Mouse (Mus musculus) small intestine, adult 2 months (tissue): ENCODE data around the gene Mill2. TPM values are rescaled to one million over a fixed set of nuclear protein-coding genes. Genes with fewer than 3 reads are reported as not detected.
"Not testable (repeated sequence)": the region's sequence is repeated elsewhere in the genome, so short reads cannot be mapped to it uniquely, and the experiment has no call there.

Experiments
- H3K27ac ChIP-seq: fragments of 200-500 bp; 2 replicates; pipeline ENCODE4 v1.5.1; 2012; ENCODE audit warnings: low read depth, low read length, control low read depth, inconsistent platforms; ENCODE audit not compliant: insufficient read depth
- H3K27me3 ChIP-seq: fragments of 200-500 bp; 2 replicates; pipeline ENCODE4 v1.6.1; 2012; ENCODE audit warnings: mild to moderate bottlenecking, moderate library complexity, low read length, inconsistent platforms; ENCODE audit not compliant: control insufficient read depth, insufficient read depth
- H3K36me3 ChIP-seq: fragments of 200-500 bp; 2 replicates; pipeline ENCODE4 v1.6.1; 2012; ENCODE audit warnings: mild to moderate bottlenecking, low read length, control low read depth, inconsistent platforms; ENCODE audit not compliant: control insufficient read depth, insufficient read depth
- H3K4me1 ChIP-seq: fragments of 200-500 bp; 2 replicates; pipeline ENCODE4 v1.6.1; 2012; ENCODE audit warnings: low read length, inconsistent platforms, mixed read lengths; ENCODE audit not compliant: control insufficient read depth, insufficient read depth, insufficient read length
- H3K4me3 ChIP-seq: fragments of 200-500 bp; 2 replicates; pipeline ENCODE4 v1.5.1; 2012; ENCODE audit warnings: low read depth, mild to moderate bottlenecking, control low read depth, inconsistent platforms, low read length, moderate library complexity
- CTCF ChIP-seq: fragments of 200-500 bp; IDR thresholded peaks from 2 replicates; pipeline ENCODE4 v1.5.1; 2012; ENCODE audit warnings: low read depth, mild to moderate bottlenecking, control low read depth, inconsistent platforms, low read length, moderate library complexity, mixed read lengths; ENCODE audit not compliant: insufficient replicate concordance, insufficient read length; ENCODE audit errors: extremely low read depth
- POLR2A ChIP-seq: fragments of 200-500 bp; IDR thresholded peaks from 2 replicates; pipeline ENCODE4 v1.6.1; 2012; ENCODE audit warnings: low read depth, mild to moderate bottlenecking, control low read depth, inconsistent platforms, low read length, moderate library complexity
- WGBS: fragments of 180-500 bp; shearing (Covaris S2); methylation state at CpG from one replicate; pipeline ENCODE4 v1.1.7; 2018; 5-methylcytosine and 5-hydroxymethylcytosine counted together
- polyA plus RNA-seq: library from polyadenylated mRNA; depleted of rRNA; stranded (reverse); fragments of >200 nt; gene quantifications from 2 replicates; pipeline ENCODE4 v1.2.3, GENCODE M21; 2012

Mill2 gene
- polyA plus RNA-seq, 1 experiment: 2.2 TPM

- peaks cover 2% of the 10 kb centered on the region; the same call in 1 of the 2 replicates for H3K4me1 ChIP-seq
- no peaks in the 10 kb centered on the region for H3K27me3 ChIP-seq
- no peak overlapping the region for H3K27ac ChIP-seq
- H3K4me3 ChIP-seq: no peak overlapping the region
- WGBS: 23% methylated on average over 1 of the region's 1 CpGs
- no peaks in the 10 kb centered on the region for H3K36me3 ChIP-seq
- TF ChIP-seq CTCF: no peak
These were observed 8.6 kb downstream of the Mill2 start for GRCm38 (mm10) chr7:18848395-18848794.

- 79% methylated on average over 5 of the region's 5 CpGs for WGBS
- no peak overlapping the region for H3K27ac ChIP-seq
- no peaks in the 10 kb centered on the region for H3K36me3 ChIP-seq
- H3K4me3 ChIP-seq: no peak overlapping the region
- 0 out of 2 replicates have a peak, but pooled peaks cover 2% of the 10 kb centered on the region for H3K4me1 ChIP-seq
- H3K27me3 ChIP-seq: no peaks in the 10 kb centered on the region
- no peak for TF ChIP-seq CTCF
- no peak for TF ChIP-seq POLR2A
These were observed 18.6 kb downstream of the Mill2 start for GRCm38 (mm10) chr7:18858310-18858916.

- WGBS: 80% methylated on average over 6 of the region's 6 CpGs
- no peak for TF ChIP-seq CTCF
- TF ChIP-seq POLR2A: no peak
- Histone ChIP-seq H3K4me3 (no peak overlapping the region), H3K27me3 (no peaks in the 10 kb centered on the region), H3K27ac (no peak overlapping the region), H3K36me3 (no peaks in the 10 kb centered on the region), H3K4me1 (0 out of 2 replicates have a peak, but pooled peaks cover 2% of the 10 kb centered on the region)
These were observed 23.0 kb downstream of the Mill2 start for GRCm38 (mm10) chr7:18862801-18863200.

- H3K36me3 ChIP-seq: no peaks in the 10 kb centered on the region
- H3K27me3 ChIP-seq: peaks cover 3% of the 10 kb centered on the region; the same call in 1 of the 2 replicates
- 95% methylated on average over 2 of the region's 2 CpGs for WGBS
- no peak overlapping the region for H3K4me3 ChIP-seq
- TF ChIP-seq CTCF (no peak), POLR2A (no peak)
- peaks cover 2% of the 10 kb centered on the region; the same call in 1 of the 2 replicates for H3K4me1 ChIP-seq
- H3K27ac ChIP-seq: no peak overlapping the region
These were observed 28.7 kb downstream of the Mill2 start for GRCm38 (mm10) chr7:18868491-18868890.

- not testable (repeated sequence) for H3K36me3 ChIP-seq, H3K4me1 ChIP-seq, H3K27ac ChIP-seq, H3K27me3 ChIP-seq, H3K4me3 ChIP-seq
- 82% methylated on average over 1 of the region's 8 CpGs for WGBS
These were observed 31.3 kb downstream of the Mill2 start, which contains the start of gene Pglyrp1 for GRCm38 (mm10) chr7:18871031-18871430. Gene Pglyrp1, plus strand, starts transcription at chr7:18871331.

GRCm38 (mm10) chr7:18872014-18872802 lies 32.4 kb downstream of the Mill2 start:
- peaks cover 3% of the 10 kb centered on the region; the same call in 1 of the 2 replicates for H3K27me3 ChIP-seq
- TF ChIP-seq CTCF: no peak
- TF ChIP-seq POLR2A: no peak
- no peaks in the 10 kb centered on the region for H3K36me3 ChIP-seq
- H3K4me1 ChIP-seq: peaks cover 2% of the 10 kb centered on the region; the same call in 1 of the 2 replicates
- peak overlapping the region; percentile 47 for H3K4me3 ChIP-seq
- H3K27ac ChIP-seq: no peak overlapping the region
- WGBS: 27% methylated on average over 14 of the region's 14 CpGs

- peaks cover 3% of the 10 kb centered on the region; the same call in 1 of the 2 replicates for H3K27me3 ChIP-seq
- H3K4me1 ChIP-seq: peaks cover 2% of the 10 kb centered on the region; the same call in 1 of the 2 replicates
- TF ChIP-seq CTCF: no peak
- TF ChIP-seq POLR2A: no peak
- WGBS: 5% methylated on average over 7 of the region's 7 CpGs
- no peak overlapping the region for H3K27ac ChIP-seq
- peak overlapping the region; percentile 47 for H3K4me3 ChIP-seq
- no peaks in the 10 kb centered on the region for H3K36me3 ChIP-seq
These were observed 33.0 kb downstream of the Mill2 start for GRCm38 (mm10) chr7:18872816-18873215.
